Mouse (Mus musculus): Measurements from ENCODE around the gene Fam25c. TPM values are rescaled to one million over a fixed set of nuclear protein-coding genes. Genes with fewer than 3 reads are reported as not detected.
A peak's percentile ranks its signal among the peaks of the same experiment; 100 is the strongest.

Fam25c gene
- polyA plus RNA-seq, 1 experiment, result not detected

DNA sequence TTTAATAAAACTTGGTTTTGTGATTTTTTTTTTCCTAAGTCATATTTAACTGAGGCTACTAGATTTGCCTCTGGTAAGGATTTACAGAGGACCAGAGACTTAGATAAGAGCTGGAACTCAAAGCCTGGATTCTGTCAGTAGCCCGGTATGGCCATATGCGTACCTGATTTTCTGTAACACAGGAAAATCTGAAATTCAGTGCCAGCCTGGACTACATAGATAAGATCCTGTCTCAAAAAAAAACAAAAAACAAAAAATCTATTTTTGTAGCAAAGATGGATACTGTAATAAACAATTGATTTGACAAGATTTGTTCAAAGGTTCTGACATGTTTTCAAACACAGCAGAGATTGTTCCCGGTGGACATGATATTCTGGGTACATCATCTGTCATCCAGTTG is 41.6 kb downstream of the Fam25c start:
- Histone ChIP-seq H3K4me3 (replicated peaks; ENCODE audit: control insufficient read depth, low read depth, low read length) (no peak overlapping the region), H3K27ac (ENCODE audit: control insufficient read depth, insufficient read depth, low read depth, low read length, poor library complexity) (no peak overlapping the region), H3K4me1 (ENCODE audit: control insufficient read depth, insufficient read depth, low read length) (peaks cover 2% of the 10 kb centered on the region)
- WGBS, result 77% methylated on average over 3 of the region's 3 CpGs
- TF ChIP-seq POLR2A (IDR thresholded peaks at IDR 0.05; ENCODE audit: borderline replicate concordance, control insufficient read depth, low read depth, low read length) (no peak), CTCF (IDR thresholded peaks at IDR 0.05; ENCODE audit: control insufficient read depth, insufficient read depth, low read length) (no peak)

DNA sequence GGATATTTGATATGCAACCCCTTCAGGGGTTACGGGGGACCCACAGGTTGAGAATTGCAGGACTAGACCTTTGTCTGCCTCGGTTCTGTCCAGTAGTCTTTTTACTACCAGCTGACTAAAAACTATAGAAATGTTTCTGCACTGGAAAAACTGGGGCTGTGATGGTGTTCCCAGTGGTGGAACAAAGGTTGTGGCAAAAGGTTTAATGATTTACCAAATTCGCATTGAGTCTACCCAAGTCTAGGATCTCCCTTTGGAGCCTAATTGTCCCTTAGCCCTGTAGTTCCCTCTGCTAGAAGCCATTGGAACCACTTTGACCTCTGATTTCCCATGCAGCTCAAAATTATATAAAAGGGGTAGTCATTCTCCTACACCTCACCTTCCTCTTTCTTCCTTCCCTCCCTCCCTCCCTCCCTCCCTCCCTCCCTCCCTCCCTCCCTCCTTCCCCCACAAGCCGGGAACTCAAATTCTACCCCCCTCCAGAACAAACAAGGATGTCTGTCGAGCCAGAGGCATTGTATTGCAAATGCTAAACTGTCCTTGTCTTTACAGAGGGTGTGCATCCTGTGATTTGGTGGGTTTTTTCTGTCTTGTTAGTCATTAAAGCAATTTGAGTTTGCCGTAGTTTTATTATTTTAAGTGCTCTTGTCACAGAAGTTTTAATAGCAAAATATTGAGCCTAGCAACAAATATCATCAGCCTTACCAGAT is 42.7 kb downstream of the Fam25c start:
- no peak overlapping the region for H3K27ac ChIP-seq (ENCODE audit: control insufficient read depth, insufficient read depth, low read depth, low read length, poor library complexity)
- peaks cover 2% of the 10 kb centered on the region for H3K4me1 ChIP-seq (ENCODE audit: control insufficient read depth, insufficient read depth, low read length)
- no peak for TF ChIP-seq CTCF (IDR thresholded peaks at IDR 0.05; ENCODE audit: control insufficient read depth, insufficient read depth, low read length)
- no peak for TF ChIP-seq POLR2A (IDR thresholded peaks at IDR 0.05; ENCODE audit: borderline replicate concordance, control insufficient read depth, low read depth, low read length)
- H3K4me3 ChIP-seq (replicated peaks; ENCODE audit: control insufficient read depth, low read depth, low read length), result no peak overlapping the region
- 19% methylated on average over 5 of the region's 6 CpGs for WGBS

- Histone ChIP-seq H3K4me3 (replicated peaks; ENCODE audit: control insufficient read depth, low read depth, low read length) (peak overlapping the region; percentile 90), H3K27ac (ENCODE audit: control insufficient read depth, insufficient read depth, low read depth, low read length, poor library complexity) (no peak overlapping the region; the same call in 1 of the 2 replicates), H3K4me1 (ENCODE audit: control insufficient read depth, insufficient read depth, low read length) (peaks cover 2% of the 10 kb centered on the region)
- WGBS, result 2% methylated on average over 4 of the region's 4 CpGs
- TF ChIP-seq POLR2A (IDR thresholded peaks at IDR 0.05; ENCODE audit: borderline replicate concordance, control insufficient read depth, low read depth, low read length) (no peak), CTCF (IDR thresholded peaks at IDR 0.05; ENCODE audit: control insufficient read depth, insufficient read depth, low read length) (no peak)
These were observed 43.5 kb downstream of the Fam25c start for GRCm38 (mm10) chr14:34311691-34312090.

GRCm38 (mm10) chr14:34311021-34311631 is 44.1 kb downstream of the Fam25c start:
- Histone ChIP-seq H3K4me3 (replicated peaks; ENCODE audit: control insufficient read depth, low read depth, low read length) (peak overlapping the region; percentile 90), H3K27ac (ENCODE audit: control insufficient read depth, insufficient read depth, low read depth, low read length, poor library complexity) (peak overlapping the region; percentile 98), H3K4me1 (ENCODE audit: control insufficient read depth, insufficient read depth, low read length) (peaks cover 2% of the 10 kb centered on the region)
- WGBS, result under 1% methylated on average over 47 of the region's 47 CpGs
- TF ChIP-seq CTCF (IDR thresholded peaks at IDR 0.05; ENCODE audit: control insufficient read depth, insufficient read depth, low read length), result no peak
- TF ChIP-seq POLR2A (IDR thresholded peaks at IDR 0.05; ENCODE audit: borderline replicate concordance, control insufficient read depth, low read depth, low read length), result no peak

- under 1% methylated on average over 97 of the region's 100 CpGs for WGBS
- H3K4me1 ChIP-seq (ENCODE audit: control insufficient read depth, insufficient read depth, low read length), result peaks cover 2% of the 10 kb centered on the region
These were observed 44.8 kb downstream of the Fam25c start, which contains the start of the genes Shld2 and Glud1 for GRCm38 (mm10) chr14:34310234-34310965. Gene Shld2, minus strand, starts transcription at chr14:34310493. Gene Glud1, plus strand, starts transcription at chr14:34310727.

DNA sequence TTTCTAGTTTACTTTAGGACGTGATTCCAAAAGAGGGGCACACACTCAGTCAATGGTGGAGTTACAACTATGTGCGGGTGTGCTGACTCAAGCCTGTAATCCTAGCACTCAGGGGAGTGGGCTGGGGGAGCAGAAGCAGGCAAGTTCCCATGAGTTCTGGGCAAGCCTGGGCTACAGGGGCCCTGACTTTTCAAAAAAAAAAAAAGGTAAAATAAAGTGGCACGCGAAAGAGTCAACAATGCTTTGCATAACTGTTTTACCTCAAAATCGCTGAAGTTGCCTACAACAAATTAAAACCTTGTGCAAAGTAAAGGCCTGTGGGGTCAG is 45.4 kb downstream of the Fam25c start:
- 6% methylated on average over 5 of the region's 5 CpGs for WGBS
- no peak for TF ChIP-seq POLR2A (IDR thresholded peaks at IDR 0.05; ENCODE audit: borderline replicate concordance, control insufficient read depth, low read depth, low read length)
- no peak for TF ChIP-seq CTCF (IDR thresholded peaks at IDR 0.05; ENCODE audit: control insufficient read depth, insufficient read depth, low read length)
- peak overlapping the region; percentile 98 for H3K27ac ChIP-seq (ENCODE audit: control insufficient read depth, insufficient read depth, low read depth, low read length, poor library complexity)
- H3K4me3 ChIP-seq (replicated peaks; ENCODE audit: control insufficient read depth, low read depth, low read length), result peak overlapping the region; percentile 75
- H3K4me1 ChIP-seq (ENCODE audit: control insufficient read depth, insufficient read depth, low read length), result peaks cover 2% of the 10 kb centered on the region

More at GRCm38 (mm10) chr14:34310234-34310965, 44.8 kb downstream of the Fam25c start, which contains the start of the genes Shld2 and Glud1:
- TF ChIP-seq POLR2A (IDR thresholded peaks at IDR 0.05; ENCODE audit: borderline replicate concordance, control insufficient read depth, low read depth, low read length) (peak; percentile 72; the same call in 1 of the 2 replicates), CTCF (IDR thresholded peaks at IDR 0.05; ENCODE audit: control insufficient read depth, insufficient read depth, low read length) (no peak)
- H3K27ac ChIP-seq (ENCODE audit: control insufficient read depth, insufficient read depth, low read depth, low read length, poor library complexity), result peak within 1 kb of the TSS; percentile 98
- H3K4me3 ChIP-seq (replicated peaks; ENCODE audit: control insufficient read depth, low read depth, low read length), result peak within 1 kb of the TSS; percentile 90

DNA sequence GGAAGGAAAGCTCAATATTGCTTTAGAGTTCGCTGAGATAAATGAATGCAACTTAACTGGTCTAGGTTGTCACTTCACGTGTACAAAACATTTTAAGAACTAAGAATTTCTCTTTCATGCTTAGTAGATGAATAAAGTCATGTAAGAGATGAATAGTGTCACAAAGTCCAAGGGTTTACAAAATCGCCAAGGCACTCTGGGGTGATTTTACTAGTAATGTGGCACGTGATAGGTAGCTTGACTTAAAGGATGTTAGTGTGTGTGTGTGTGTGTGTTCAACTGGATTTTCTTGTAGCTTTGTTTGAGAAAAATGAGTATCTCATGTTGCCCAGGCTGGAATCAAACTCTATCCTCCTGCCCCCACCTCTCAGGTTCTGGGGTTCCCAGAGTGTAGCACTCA is 46.0 kb downstream of the Fam25c start:
- no peak for TF ChIP-seq POLR2A (IDR thresholded peaks at IDR 0.05; ENCODE audit: borderline replicate concordance, control insufficient read depth, low read depth, low read length)
- no peak for TF ChIP-seq CTCF (IDR thresholded peaks at IDR 0.05; ENCODE audit: control insufficient read depth, insufficient read depth, low read length)
- Histone ChIP-seq H3K4me1 (ENCODE audit: control insufficient read depth, insufficient read depth, low read length) (peaks cover 2% of the 10 kb centered on the region), H3K27ac (ENCODE audit: control insufficient read depth, insufficient read depth, low read depth, low read length, poor library complexity) (no peak overlapping the region), H3K4me3 (replicated peaks; ENCODE audit: control insufficient read depth, low read depth, low read length) (no peak overlapping the region)
- WGBS, result 82% methylated on average over 4 of the region's 4 CpGs

GRCm38 (mm10) chr14:34303265-34303680 is 52.0 kb downstream of the Fam25c start:
- no peak for TF ChIP-seq POLR2A (IDR thresholded peaks at IDR 0.05; ENCODE audit: borderline replicate concordance, control insufficient read depth, low read depth, low read length)
- TF ChIP-seq CTCF (IDR thresholded peaks at IDR 0.05; ENCODE audit: control insufficient read depth, insufficient read depth, low read length), result no peak
- no peak overlapping the region for H3K27ac ChIP-seq (ENCODE audit: control insufficient read depth, insufficient read depth, low read depth, low read length, poor library complexity)
- 20% methylated on average over 5 of the region's 5 CpGs for WGBS
- H3K4me3 ChIP-seq (replicated peaks; ENCODE audit: control insufficient read depth, low read depth, low read length), result no peak overlapping the region
- H3K4me1 ChIP-seq (ENCODE audit: control insufficient read depth, insufficient read depth, low read length), result no peaks in the 10 kb centered on the region; the same call in 1 of the 2 replicates

Measured in bone marrow, adult 2 months (tissue).